Mouse (Mus musculus): ENCODE results near the gene C3. TPM values are rescaled to one million over a fixed set of nuclear protein-coding genes. Genes with fewer than 3 reads are reported as not detected.

The C3 gene
- total and polyA plus RNA-seq, 3 experiments, result 91.5 to 119 (median 91.6) TPM

- intact Hi-C loops (cut with DNase I), result no loop called here
- no peaks in the 10 kb centered on the region for H3K27me3 ChIP-seq (ENCODE audit: control insufficient read depth, insufficient read depth, low read length)
These were observed 6.5 kb upstream of the C3 start for GRCm38 (mm10) chr17:57234254-57234928.

GRCm38 (mm10) chr17:57233038-57233437 is 5.1 kb upstream of the C3 start:
- DNase-seq, result no peak
- WGBS, result 36% methylated on average over 7 of the region's 7 CpGs
- TF ChIP-seq CTCF (IDR thresholded peaks at IDR 0.05), result no peak
- TF ChIP-seq EP300 (IDR thresholded peaks at IDR 0.05; ENCODE audit: insufficient read depth, low read depth, low read length), result no peak
- TF ChIP-seq POLR2A (IDR thresholded peaks at IDR 0.05; ENCODE audit: insufficient read depth, low read depth, low read length), result no peak

More at GRCm38 (mm10) chr17:57234254-57234928, 6.5 kb upstream of the C3 start:
- Histone ChIP-seq H3K4me1 (ENCODE audit: control insufficient read depth, insufficient read depth, low read length) (peaks cover 4% of the 10 kb centered on the region), H3K79me2 (replicated peaks; ENCODE audit: control insufficient read depth, insufficient read depth, low read length) (no peaks in the 10 kb centered on the region), H3K9ac (ENCODE audit: low read depth, low read length) (no peak overlapping the region), H3K36me3 (ENCODE audit: control insufficient read depth, insufficient read depth, low read length) (no peaks in the 10 kb centered on the region), H3K27ac (no peak overlapping the region), H3K4me3 (no peak overlapping the region)
- WGBS, result 83% methylated on average over 12 of the region's 12 CpGs
- TF ChIP-seq POLR2A (IDR thresholded peaks at IDR 0.05; ENCODE audit: insufficient read depth, low read depth, low read length), result no peak
- no peak for TF ChIP-seq EP300 (IDR thresholded peaks at IDR 0.05; ENCODE audit: insufficient read depth, low read depth, low read length)
- no peak for TF ChIP-seq CTCF (IDR thresholded peaks at IDR 0.05)
- no peak for DNase-seq

GRCm38 (mm10) chr17:57232200-57232599 is 4.3 kb upstream of the C3 start:
- no peak for DNase-seq
- 81% methylated on average over 1 of the region's 1 CpGs for WGBS
- Histone ChIP-seq H3K36me3 (ENCODE audit: control insufficient read depth, insufficient read depth, low read length) (no peaks in the 10 kb centered on the region), H3K9ac (ENCODE audit: low read depth, low read length) (no peak overlapping the region), H3K4me3 (no peak overlapping the region), H3K27me3 (ENCODE audit: control insufficient read depth, insufficient read depth, low read length) (no peaks in the 10 kb centered on the region), H3K4me1 (ENCODE audit: control insufficient read depth, insufficient read depth, low read length) (peaks cover 4% of the 10 kb centered on the region), H3K79me2 (replicated peaks; ENCODE audit: control insufficient read depth, insufficient read depth, low read length) (no peaks in the 10 kb centered on the region), H3K27ac (peak overlapping the region; percentile 0; the same call in 1 of the 2 replicates)
- no peak for TF ChIP-seq CTCF (IDR thresholded peaks at IDR 0.05)
- TF ChIP-seq POLR2A (IDR thresholded peaks at IDR 0.05; ENCODE audit: insufficient read depth, low read depth, low read length), result no peak
- no peak for TF ChIP-seq EP300 (IDR thresholded peaks at IDR 0.05; ENCODE audit: insufficient read depth, low read depth, low read length)
- intact Hi-C loops (cut with DNase I), result no loop called here

More at GRCm38 (mm10) chr17:57233038-57233437, 5.1 kb upstream of the C3 start:
- H3K4me1 ChIP-seq (ENCODE audit: control insufficient read depth, insufficient read depth, low read length), result peaks cover 4% of the 10 kb centered on the region
- H3K9ac ChIP-seq (ENCODE audit: low read depth, low read length), result no peak overlapping the region
- no peaks in the 10 kb centered on the region for H3K36me3 ChIP-seq (ENCODE audit: control insufficient read depth, insufficient read depth, low read length)
- intact Hi-C loops (cut with DNase I), result no loop called here
- no peak overlapping the region for H3K4me3 ChIP-seq
- no peaks in the 10 kb centered on the region for H3K79me2 ChIP-seq (replicated peaks; ENCODE audit: control insufficient read depth, insufficient read depth, low read length)
- H3K27ac ChIP-seq, result no peak overlapping the region
- no peaks in the 10 kb centered on the region for H3K27me3 ChIP-seq (ENCODE audit: control insufficient read depth, insufficient read depth, low read length)

- H3K4me1 ChIP-seq (ENCODE audit: control insufficient read depth, insufficient read depth, low read length), result peaks cover 4% of the 10 kb centered on the region
- no peaks in the 10 kb centered on the region for H3K79me2 ChIP-seq (replicated peaks; ENCODE audit: control insufficient read depth, insufficient read depth, low read length)
- no peak overlapping the region for H3K9ac ChIP-seq (ENCODE audit: low read depth, low read length)
- no peak overlapping the region for H3K4me3 ChIP-seq
- H3K36me3 ChIP-seq (ENCODE audit: control insufficient read depth, insufficient read depth, low read length), result no peaks in the 10 kb centered on the region
- TF ChIP-seq CTCF (IDR thresholded peaks at IDR 0.05), result no peak
- no peak for TF ChIP-seq EP300 (IDR thresholded peaks at IDR 0.05; ENCODE audit: insufficient read depth, low read depth, low read length)
- no peak for TF ChIP-seq POLR2A (IDR thresholded peaks at IDR 0.05; ENCODE audit: insufficient read depth, low read depth, low read length)
- intact Hi-C loops (cut with DNase I), result no loop called here
- no peaks in the 10 kb centered on the region for H3K27me3 ChIP-seq (ENCODE audit: control insufficient read depth, insufficient read depth, low read length)
- H3K27ac ChIP-seq, result peak overlapping the region; percentile 0; the same call in 1 of the 2 replicates
- DNase-seq, result peak in 1 of 2 experiments; percentile 57
These were observed 3.4 kb upstream of the C3 start for GRCm38 (mm10) chr17:57231321-57231771.

- DNase-seq, result peak in 1 of 2 experiments; percentile 38
These were observed 2.8 kb upstream of the C3 start for GRCm38 (mm10) chr17:57230728-57231125.

More at GRCm38 (mm10) chr17:57230728-57231125, 2.8 kb upstream of the C3 start:
- Histone ChIP-seq H3K4me1 (ENCODE audit: control insufficient read depth, insufficient read depth, low read length) (peaks cover 4% of the 10 kb centered on the region), H3K79me2 (replicated peaks; ENCODE audit: control insufficient read depth, insufficient read depth, low read length) (no peaks in the 10 kb centered on the region), H3K27ac (peak overlapping the region; percentile 45; the same call in 1 of the 2 replicates), H3K9ac (ENCODE audit: low read depth, low read length) (no peak overlapping the region), H3K36me3 (ENCODE audit: control insufficient read depth, insufficient read depth, low read length) (no peaks in the 10 kb centered on the region), H3K4me3 (no peak overlapping the region), H3K27me3 (ENCODE audit: control insufficient read depth, insufficient read depth, low read length) (no peaks in the 10 kb centered on the region)
- intact Hi-C loops (cut with DNase I), result no loop called here
- 34% methylated on average over 6 of the region's 6 CpGs for WGBS
- no peak for TF ChIP-seq EP300 (IDR thresholded peaks at IDR 0.05; ENCODE audit: insufficient read depth, low read depth, low read length)
- no peak for TF ChIP-seq POLR2A (IDR thresholded peaks at IDR 0.05; ENCODE audit: insufficient read depth, low read depth, low read length)
- no peak for TF ChIP-seq CTCF (IDR thresholded peaks at IDR 0.05)

All from heart, adult 2 months (tissue).